Mouse (Mus musculus): ENCODE measurements around the gene Actg2. TPM values are rescaled to one million over a fixed set of nuclear protein-coding genes. Genes with fewer than 3 reads are reported as not detected.
A peak's percentile ranks its signal among the peaks of the same experiment; 100 is the strongest.

Gene Actg2
- polyA plus RNA-seq, 1 experiment from 2014 or later, result 1.2 TPM

DNA sequence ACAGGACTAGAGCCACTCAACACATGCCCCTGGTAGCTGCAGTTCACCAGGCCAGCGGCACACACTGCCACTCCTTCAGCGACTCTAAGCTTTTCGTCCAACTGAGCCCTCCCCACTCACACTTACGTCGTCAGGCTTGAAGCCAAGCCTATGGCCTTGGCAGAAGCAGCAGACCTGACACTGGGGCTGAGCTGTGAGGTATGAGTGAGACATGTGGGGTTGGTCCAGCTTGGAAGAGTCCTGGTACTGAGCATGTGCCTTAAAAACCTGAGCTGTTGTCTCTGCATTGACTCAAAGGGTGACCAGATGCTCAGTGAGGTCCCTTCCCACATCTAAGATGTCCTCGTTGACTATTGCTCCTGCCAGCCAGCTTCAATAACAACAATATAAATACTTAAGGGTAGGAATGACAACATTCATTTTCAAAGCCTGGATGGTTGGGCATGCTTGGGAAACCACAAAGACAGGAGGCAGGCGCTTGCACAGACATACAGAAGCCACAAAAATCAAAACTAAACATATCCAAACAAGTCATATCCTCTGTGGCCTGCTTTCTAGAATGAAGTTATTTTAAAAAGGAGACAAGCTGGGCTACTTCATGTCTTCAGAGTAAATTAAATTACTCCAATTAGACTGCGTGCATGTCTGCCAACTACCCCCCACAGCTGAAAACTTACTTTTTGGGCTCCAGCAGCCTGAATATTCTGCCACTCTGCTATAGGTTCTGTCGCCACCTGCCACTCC, 39.9 kb downstream of the Actg2 start:
- WGBS, result 90% methylated on average over 9 of the region's 9 CpGs
- Histone ChIP-seq H3K27ac (ENCODE audit: low read depth, low read length) (no peak overlapping the region), H3K4me2 (ENCODE audit: low read length) (no peak overlapping the region), H3K4me3 (ENCODE audit: low read depth, low read length) (no peak overlapping the region), H3K9me3 (replicated peaks; ENCODE audit: control insufficient read depth, low read length) (no peaks in the 10 kb centered on the region), H3K9ac (ENCODE audit: low read length) (no peak overlapping the region), H3K27me3 (replicated peaks; ENCODE audit: control insufficient read depth, insufficient read depth, low read length) (no peaks in the 10 kb centered on the region), H3K36me3 (ENCODE audit: control insufficient read depth, insufficient read depth, low read length) (peaks cover 26% of the 10 kb centered on the region), H3K4me1 (ENCODE audit: control insufficient read depth, insufficient read depth, low read length) (no peaks in the 10 kb centered on the region)
- no peak for ATAC-seq
- DNase-seq (ENCODE audit: low spot score), result peak; percentile 28

DNA sequence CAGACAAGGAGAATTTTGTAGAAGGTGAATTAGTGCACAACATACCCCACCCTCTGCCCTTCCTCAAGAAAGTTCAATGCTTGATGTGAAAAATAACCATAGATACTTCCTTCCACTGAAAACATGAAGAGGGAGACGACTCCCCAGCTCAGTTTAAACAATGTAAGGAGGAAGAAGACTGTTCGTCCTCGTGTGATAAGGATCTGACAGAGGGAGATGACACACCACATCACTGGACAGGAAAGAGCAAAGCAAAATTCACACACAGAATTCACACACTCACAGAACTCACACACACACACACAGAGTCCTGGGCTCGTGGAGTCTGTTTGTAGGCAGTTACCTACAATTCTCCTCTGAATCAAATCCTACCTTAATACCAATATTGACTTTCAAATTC, 45.4 kb downstream of the Actg2 start:
- no peak overlapping the region for H3K9ac ChIP-seq (ENCODE audit: low read length)
- H3K36me3 ChIP-seq (ENCODE audit: control insufficient read depth, insufficient read depth, low read length), result peaks cover 68% of the 10 kb centered on the region
- no peak overlapping the region for H3K4me3 ChIP-seq (ENCODE audit: low read depth, low read length)
- no peak overlapping the region for H3K4me2 ChIP-seq (ENCODE audit: low read length)
- H3K4me1 ChIP-seq (ENCODE audit: control insufficient read depth, insufficient read depth, low read length), result no peaks in the 10 kb centered on the region
- ATAC-seq (no peak), DNase-seq (ENCODE audit: low spot score) (no peak)
- no peaks in the 10 kb centered on the region for H3K9me3 ChIP-seq (replicated peaks; ENCODE audit: control insufficient read depth, low read length)
- H3K27ac ChIP-seq (ENCODE audit: low read depth, low read length), result no peak overlapping the region
- H3K27me3 ChIP-seq (replicated peaks; ENCODE audit: control insufficient read depth, insufficient read depth, low read length), result no peaks in the 10 kb centered on the region
- 88% methylated on average over 4 of the region's 4 CpGs for WGBS

DNA sequence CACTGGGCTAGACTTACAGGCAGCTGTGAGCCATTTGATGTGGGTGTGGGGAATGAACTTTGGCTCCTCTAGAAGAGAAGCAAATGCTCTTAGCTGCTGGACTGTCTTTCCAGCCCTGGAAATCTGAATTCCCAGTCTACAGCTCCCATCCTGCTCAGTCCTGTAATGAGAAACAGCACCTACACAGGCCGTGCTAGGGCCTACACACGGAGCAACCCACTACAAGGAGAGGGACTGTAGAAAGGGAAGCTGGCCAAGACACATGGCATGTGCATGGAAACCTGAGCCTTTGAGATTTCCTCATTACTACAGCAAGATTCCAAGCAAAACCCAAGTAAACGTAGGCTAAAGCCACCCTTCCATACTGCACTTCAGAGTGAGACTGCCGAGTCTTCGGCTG, 47.9 kb downstream of the Actg2 start:
- 93% methylated on average over 5 of the region's 5 CpGs for WGBS
- H3K27ac ChIP-seq (ENCODE audit: low read depth, low read length), result no peak overlapping the region
- H3K4me2 ChIP-seq (ENCODE audit: low read length), result no peak overlapping the region
- H3K27me3 ChIP-seq (replicated peaks; ENCODE audit: control insufficient read depth, insufficient read depth, low read length), result no peaks in the 10 kb centered on the region
- ATAC-seq, result no peak
- no peaks in the 10 kb centered on the region for H3K4me1 ChIP-seq (ENCODE audit: control insufficient read depth, insufficient read depth, low read length)
- no peaks in the 10 kb centered on the region for H3K9me3 ChIP-seq (replicated peaks; ENCODE audit: control insufficient read depth, low read length)
- DNase-seq (ENCODE audit: low spot score), result no peak
- no peak overlapping the region for H3K4me3 ChIP-seq (ENCODE audit: low read depth, low read length)
- no peak overlapping the region for H3K9ac ChIP-seq (ENCODE audit: low read length)
- H3K36me3 ChIP-seq (ENCODE audit: control insufficient read depth, insufficient read depth, low read length), result peaks cover 71% of the 10 kb centered on the region

DNA sequence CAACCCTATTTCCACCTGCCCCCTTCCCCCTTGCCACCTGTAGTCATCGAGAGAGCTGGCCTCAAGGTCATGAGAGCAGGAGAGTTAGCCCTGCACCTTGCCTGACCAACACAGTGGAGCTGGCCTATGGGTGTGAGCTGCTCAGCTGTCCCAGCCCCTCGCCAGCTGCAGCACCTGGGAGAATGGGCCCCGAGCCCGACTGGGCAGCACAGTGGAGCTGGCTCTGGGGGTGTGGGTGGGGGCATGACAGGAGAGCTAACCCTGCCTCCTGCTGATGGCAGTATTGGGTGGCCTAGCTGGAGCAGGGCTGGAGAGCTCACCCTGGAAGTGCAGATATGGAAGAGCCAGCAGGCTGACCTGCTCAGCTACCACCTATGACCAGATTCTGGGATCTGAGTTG, 48.8 kb downstream of the Actg2 start:
- Histone ChIP-seq H3K9me3 (replicated peaks; ENCODE audit: control insufficient read depth, low read length) (no peaks in the 10 kb centered on the region), H3K27ac (ENCODE audit: low read depth, low read length) (no peak overlapping the region), H3K9ac (ENCODE audit: low read length) (no peak overlapping the region), H3K36me3 (ENCODE audit: control insufficient read depth, insufficient read depth, low read length) (peaks cover 76% of the 10 kb centered on the region), H3K27me3 (replicated peaks; ENCODE audit: control insufficient read depth, insufficient read depth, low read length) (no peaks in the 10 kb centered on the region), H3K4me3 (ENCODE audit: low read depth, low read length) (no peak overlapping the region), H3K4me1 (ENCODE audit: control insufficient read depth, insufficient read depth, low read length) (no peaks in the 10 kb centered on the region), H3K4me2 (ENCODE audit: low read length) (no peak overlapping the region)
- 80% methylated on average over 4 of the region's 4 CpGs for WGBS
- no peak for ATAC-seq
- no peak for DNase-seq (ENCODE audit: low spot score)

DNA sequence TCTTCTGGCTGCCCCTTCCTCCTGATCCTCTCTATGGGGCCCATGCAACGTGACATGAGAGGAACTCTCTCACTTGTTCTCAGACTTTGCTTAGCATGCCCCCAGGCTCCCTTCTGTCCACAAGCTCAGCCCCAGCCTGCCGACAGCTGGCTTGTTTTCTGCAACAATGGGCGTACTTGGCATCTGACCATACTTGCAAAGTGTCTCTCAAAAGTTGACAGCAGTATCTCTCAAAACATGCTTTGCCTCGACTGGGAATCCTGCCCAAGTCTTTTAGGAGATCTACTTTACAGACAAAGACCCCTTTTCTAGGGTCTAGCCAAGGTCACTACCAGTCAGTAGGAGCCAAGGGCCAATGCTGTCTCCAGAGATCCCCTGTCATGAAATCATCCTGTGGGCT, 50.2 kb downstream of the Actg2 start:
- H3K9me3 ChIP-seq (replicated peaks; ENCODE audit: control insufficient read depth, low read length), result no peaks in the 10 kb centered on the region
- H3K27ac ChIP-seq (ENCODE audit: low read depth, low read length), result no peak overlapping the region
- ATAC-seq (peak; percentile 77), DNase-seq (ENCODE audit: low spot score) (peak; percentile 60)
- no peaks in the 10 kb centered on the region for H3K27me3 ChIP-seq (replicated peaks; ENCODE audit: control insufficient read depth, insufficient read depth, low read length)
- H3K4me2 ChIP-seq (ENCODE audit: low read length), result no peak overlapping the region
- no peak overlapping the region for H3K9ac ChIP-seq (ENCODE audit: low read length)
- H3K36me3 ChIP-seq (ENCODE audit: control insufficient read depth, insufficient read depth, low read length), result peaks cover 90% of the 10 kb centered on the region
- no peaks in the 10 kb centered on the region for H3K4me1 ChIP-seq (ENCODE audit: control insufficient read depth, insufficient read depth, low read length)
- no peak overlapping the region for H3K4me3 ChIP-seq (ENCODE audit: low read depth, low read length)
- 45% methylated on average over 4 of the region's 4 CpGs for WGBS

DNA sequence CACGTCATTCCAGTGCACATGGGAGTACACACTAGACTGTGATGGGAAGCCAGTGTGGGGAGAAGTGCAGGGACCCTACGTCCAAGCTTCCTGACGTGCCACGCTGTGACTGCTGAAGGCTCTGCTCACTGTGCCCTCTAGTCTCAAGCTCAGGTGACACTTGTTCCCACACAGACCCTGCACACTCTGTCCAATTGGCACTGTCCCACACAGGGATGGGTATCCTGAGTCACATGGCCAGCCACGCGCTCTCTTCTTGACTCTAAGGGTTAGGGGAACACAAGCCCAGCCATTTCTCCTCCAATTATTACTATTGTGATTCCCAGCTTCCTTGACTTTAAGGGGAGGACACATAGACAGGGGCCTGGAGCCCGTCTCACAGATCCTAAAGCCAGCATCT, 52.3 kb downstream of the Actg2 start:
- H3K27ac ChIP-seq (ENCODE audit: low read depth, low read length), result no peak overlapping the region
- WGBS, result 95% methylated on average over 7 of the region's 7 CpGs
- H3K27me3 ChIP-seq (replicated peaks; ENCODE audit: control insufficient read depth, insufficient read depth, low read length), result no peaks in the 10 kb centered on the region
- H3K4me2 ChIP-seq (ENCODE audit: low read length), result no peak overlapping the region
- no peak overlapping the region for H3K4me3 ChIP-seq (ENCODE audit: low read depth, low read length)
- H3K4me1 ChIP-seq (ENCODE audit: control insufficient read depth, insufficient read depth, low read length), result no peaks in the 10 kb centered on the region
- no peak for DNase-seq (ENCODE audit: low spot score)
- no peak overlapping the region for H3K9ac ChIP-seq (ENCODE audit: low read length)
- H3K9me3 ChIP-seq (replicated peaks; ENCODE audit: control insufficient read depth, low read length), result no peaks in the 10 kb centered on the region
- ATAC-seq, result no peak
- peaks cover 91% of the 10 kb centered on the region for H3K36me3 ChIP-seq (ENCODE audit: control insufficient read depth, insufficient read depth, low read length)

DNA sequence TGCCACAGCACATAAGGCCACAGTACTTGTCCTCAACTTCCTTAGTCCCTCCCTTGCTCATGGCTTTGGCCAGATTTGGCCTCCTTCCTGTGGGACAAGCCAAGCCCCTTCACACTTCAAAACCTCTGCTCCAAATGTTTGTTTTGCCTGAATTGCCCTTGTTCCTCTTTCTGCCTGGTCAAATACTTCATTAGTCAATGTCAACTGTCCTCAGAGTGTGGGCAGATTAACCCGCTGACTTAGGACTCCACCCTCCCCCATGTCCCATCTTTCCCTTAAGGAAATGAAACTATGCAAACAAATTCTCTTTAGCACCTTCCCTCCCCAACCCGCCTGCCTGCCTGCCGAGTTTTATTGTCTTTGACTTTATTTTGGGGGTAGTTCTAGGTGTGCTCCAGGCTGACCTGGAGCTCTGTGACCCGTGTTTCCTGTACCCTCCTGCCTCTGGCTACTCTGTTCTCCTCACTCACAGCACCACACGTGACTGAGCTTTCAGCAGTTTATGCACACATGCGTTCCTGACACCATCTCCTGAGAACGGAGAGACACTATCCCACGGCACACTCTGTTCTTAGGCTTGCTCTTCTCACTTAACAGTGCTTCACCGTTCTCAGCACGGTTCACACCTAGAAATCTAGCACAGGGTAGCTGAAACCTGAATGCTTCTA, 53.5 kb downstream of the Actg2 start:
- Histone ChIP-seq H3K36me3 (ENCODE audit: control insufficient read depth, insufficient read depth, low read length) (peaks cover 86% of the 10 kb centered on the region), H3K4me3 (ENCODE audit: low read depth, low read length) (no peak overlapping the region), H3K27me3 (replicated peaks; ENCODE audit: control insufficient read depth, insufficient read depth, low read length) (no peaks in the 10 kb centered on the region), H3K9ac (ENCODE audit: low read length) (no peak overlapping the region), H3K4me1 (ENCODE audit: control insufficient read depth, insufficient read depth, low read length) (no peaks in the 10 kb centered on the region), H3K4me2 (ENCODE audit: low read length) (no peak overlapping the region), H3K9me3 (replicated peaks; ENCODE audit: control insufficient read depth, low read length) (no peaks in the 10 kb centered on the region), H3K27ac (ENCODE audit: low read depth, low read length) (no peak overlapping the region)
- WGBS, result 90% methylated on average over 10 of the region's 10 CpGs
- no peak for DNase-seq (ENCODE audit: low spot score)
- no peak for ATAC-seq

DNA sequence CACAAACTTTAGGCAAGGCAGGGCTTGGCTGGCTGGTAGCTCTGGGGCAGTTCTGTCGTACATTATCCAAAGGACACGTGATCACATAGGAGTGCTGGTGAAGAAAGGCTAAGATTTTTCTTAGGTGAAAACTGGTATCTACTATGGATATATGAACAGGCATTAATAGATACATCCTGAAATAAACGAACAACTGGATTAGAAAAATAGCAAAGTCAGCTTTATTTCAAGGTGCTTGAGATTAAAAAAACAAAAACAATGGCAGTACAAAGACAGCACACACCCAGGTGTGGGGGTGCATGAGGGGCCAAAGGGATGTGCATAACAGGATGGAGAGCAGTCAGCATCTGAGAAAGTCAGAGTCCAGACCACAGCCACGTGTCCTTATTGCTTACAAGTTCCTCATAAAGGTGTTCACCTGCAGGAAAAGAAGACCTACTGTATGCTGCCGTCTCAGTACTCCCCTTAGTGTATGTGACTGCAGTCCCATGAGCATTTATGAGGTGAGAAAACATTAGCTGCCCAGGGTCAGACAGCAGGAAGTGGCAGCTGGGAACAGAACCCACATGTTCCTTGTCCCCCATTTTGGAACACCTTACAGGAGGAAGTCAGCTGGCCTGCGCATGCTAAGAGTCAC, 55.9 kb downstream of the Actg2 start:
- Histone ChIP-seq H3K4me1 (ENCODE audit: control insufficient read depth, insufficient read depth, low read length) (no peaks in the 10 kb centered on the region), H3K27me3 (replicated peaks; ENCODE audit: control insufficient read depth, insufficient read depth, low read length) (no peaks in the 10 kb centered on the region), H3K36me3 (ENCODE audit: control insufficient read depth, insufficient read depth, low read length) (peaks cover 64% of the 10 kb centered on the region), H3K27ac (ENCODE audit: low read depth, low read length) (no peak overlapping the region), H3K9ac (ENCODE audit: low read length) (no peak overlapping the region), H3K9me3 (replicated peaks; ENCODE audit: control insufficient read depth, low read length) (no peaks in the 10 kb centered on the region), H3K4me3 (ENCODE audit: low read depth, low read length) (no peak overlapping the region), H3K4me2 (ENCODE audit: low read length) (no peak overlapping the region)
- WGBS, result 93% methylated on average over 6 of the region's 6 CpGs
- ATAC-seq (no peak), DNase-seq (ENCODE audit: low spot score) (no peak)

DNA sequence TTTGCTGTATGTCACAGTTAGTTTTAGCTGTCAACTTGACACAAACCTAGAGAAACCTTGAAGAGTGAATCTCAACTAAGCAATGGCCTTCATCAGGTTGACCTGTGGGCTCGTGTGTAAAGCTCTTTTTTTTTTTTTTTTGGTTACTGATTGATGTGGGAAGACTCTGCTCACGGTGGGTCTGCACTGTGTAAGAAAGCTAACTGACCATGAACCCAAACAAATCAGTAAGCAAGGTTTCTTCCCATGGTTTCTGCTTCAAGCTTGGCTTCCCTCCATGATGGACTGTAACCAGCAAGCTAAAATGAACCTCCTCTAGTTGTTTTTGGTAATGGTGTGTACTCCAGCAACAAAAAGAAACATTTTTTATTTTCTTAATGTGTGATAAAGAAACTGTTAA, 56.9 kb downstream of the Actg2 start:
- 75% methylated on average over 2 of the region's 2 CpGs for WGBS
- DNase-seq (ENCODE audit: low spot score) (no peak), ATAC-seq (no peak)
- Histone ChIP-seq H3K27ac (ENCODE audit: low read depth, low read length) (no peak overlapping the region), H3K36me3 (ENCODE audit: control insufficient read depth, insufficient read depth, low read length) (peaks cover 54% of the 10 kb centered on the region), H3K4me1 (ENCODE audit: control insufficient read depth, insufficient read depth, low read length) (no peaks in the 10 kb centered on the region), H3K9ac (ENCODE audit: low read length) (no peak overlapping the region), H3K9me3 (replicated peaks; ENCODE audit: control insufficient read depth, low read length) (no peaks in the 10 kb centered on the region), H3K4me3 (ENCODE audit: low read depth, low read length) (no peak overlapping the region), H3K4me2 (ENCODE audit: low read length) (no peak overlapping the region), H3K27me3 (replicated peaks; ENCODE audit: control insufficient read depth, insufficient read depth, low read length) (no peaks in the 10 kb centered on the region)

All from forebrain, embryonic 14.5 days (tissue).